Mouse (Mus musculus): ENCODE measurements around the gene Paxx. TPM values are rescaled to one million over a fixed set of nuclear protein-coding genes. Genes with fewer than 3 reads are reported as not detected.

The Paxx gene
- polyA plus RNA-seq, 1 experiment: 62.7 TPM

GRCm38 (mm10) chr2:25436286-25436820, 24.5 kb downstream of the Paxx start:
- WGBS: 75% methylated on average over 10 of the region's 10 CpGs
- Histone ChIP-seq H3K27me3 (ENCODE audit: control insufficient read depth, insufficient read depth, low read length) (no peaks in the 10 kb centered on the region), H3K27ac (ENCODE audit: insufficient read depth, low read depth, low read length) (no peak overlapping the region), H3K4me3 (ENCODE audit: low read depth, low read length) (no peak overlapping the region), H3K36me3 (ENCODE audit: control insufficient read depth, insufficient read depth, low read length) (no peaks in the 10 kb centered on the region; the same call in 1 of the 2 replicates), H3K4me1 (ENCODE audit: control insufficient read depth, insufficient read depth, insufficient read length, low read length) (peaks cover 11% of the 10 kb centered on the region)
- TF ChIP-seq CTCF (IDR thresholded peaks at IDR 0.05; ENCODE audit: extremely low read depth, insufficient read length, insufficient replicate concordance, low read depth, low read length): no peak

- H3K4me3 ChIP-seq (ENCODE audit: low read depth, low read length): no peak overlapping the region
- WGBS: 87% methylated on average over 8 of the region's 8 CpGs
- peaks cover 11% of the 10 kb centered on the region for H3K4me1 ChIP-seq (ENCODE audit: control insufficient read depth, insufficient read depth, insufficient read length, low read length)
- no peaks in the 10 kb centered on the region for H3K27me3 ChIP-seq (ENCODE audit: control insufficient read depth, insufficient read depth, low read length)
- TF ChIP-seq POLR2A (IDR thresholded peaks at IDR 0.05; ENCODE audit: low read depth, low read length) (no peak), CTCF (IDR thresholded peaks at IDR 0.05; ENCODE audit: extremely low read depth, insufficient read length, insufficient replicate concordance, low read depth, low read length) (no peak)
- no peaks in the 10 kb centered on the region; the same call in 1 of the 2 replicates for H3K36me3 ChIP-seq (ENCODE audit: control insufficient read depth, insufficient read depth, low read length)
- no peak overlapping the region for H3K27ac ChIP-seq (ENCODE audit: insufficient read depth, low read depth, low read length)
Observed at GRCm38 (mm10) chr2:25434292-25434691, 26.6 kb downstream of the Paxx start.

GRCm38 (mm10) chr2:25433101-25433500, 27.8 kb downstream of the Paxx start:
- Histone ChIP-seq H3K27me3 (ENCODE audit: control insufficient read depth, insufficient read depth, low read length) (no peaks in the 10 kb centered on the region), H3K27ac (ENCODE audit: insufficient read depth, low read depth, low read length) (no peak overlapping the region), H3K36me3 (ENCODE audit: control insufficient read depth, insufficient read depth, low read length) (no peaks in the 10 kb centered on the region), H3K4me3 (ENCODE audit: low read depth, low read length) (no peak overlapping the region), H3K4me1 (ENCODE audit: control insufficient read depth, insufficient read depth, insufficient read length, low read length) (peaks cover 11% of the 10 kb centered on the region)
- no peak for TF ChIP-seq CTCF (IDR thresholded peaks at IDR 0.05; ENCODE audit: extremely low read depth, insufficient read length, insufficient replicate concordance, low read depth, low read length)
- no peak for TF ChIP-seq POLR2A (IDR thresholded peaks at IDR 0.05; ENCODE audit: low read depth, low read length)
- WGBS: 92% methylated on average over 17 of the region's 17 CpGs

GRCm38 (mm10) chr2:25432326-25433098, 28.4 kb downstream of the Paxx start:
- H3K27me3 ChIP-seq (ENCODE audit: control insufficient read depth, insufficient read depth, low read length): no peaks in the 10 kb centered on the region
- no peaks in the 10 kb centered on the region for H3K36me3 ChIP-seq (ENCODE audit: control insufficient read depth, insufficient read depth, low read length)
- no peak overlapping the region for H3K4me3 ChIP-seq (ENCODE audit: low read depth, low read length)
- no peak for TF ChIP-seq CTCF (IDR thresholded peaks at IDR 0.05; ENCODE audit: extremely low read depth, insufficient read length, insufficient replicate concordance, low read depth, low read length)
- TF ChIP-seq POLR2A (IDR thresholded peaks at IDR 0.05; ENCODE audit: low read depth, low read length): no peak
- peaks cover 11% of the 10 kb centered on the region; the same call in 1 of the 2 replicates for H3K4me1 ChIP-seq (ENCODE audit: control insufficient read depth, insufficient read depth, insufficient read length, low read length)
- WGBS: 86% methylated on average over 11 of the region's 11 CpGs
- H3K27ac ChIP-seq (ENCODE audit: insufficient read depth, low read depth, low read length): no peak overlapping the region

GRCm38 (mm10) chr2:25431308-25431855, 29.5 kb downstream of the Paxx start:
- peaks cover 6% of the 10 kb centered on the region; the same call in 1 of the 2 replicates for H3K4me1 ChIP-seq (ENCODE audit: control insufficient read depth, insufficient read depth, insufficient read length, low read length)
- TF ChIP-seq CTCF (IDR thresholded peaks at IDR 0.05; ENCODE audit: extremely low read depth, insufficient read length, insufficient replicate concordance, low read depth, low read length): no peak
- TF ChIP-seq POLR2A (IDR thresholded peaks at IDR 0.05; ENCODE audit: low read depth, low read length): no peak
- no peak overlapping the region for H3K27ac ChIP-seq (ENCODE audit: insufficient read depth, low read depth, low read length)
- no peaks in the 10 kb centered on the region for H3K36me3 ChIP-seq (ENCODE audit: control insufficient read depth, insufficient read depth, low read length)
- H3K4me3 ChIP-seq (ENCODE audit: low read depth, low read length): no peak overlapping the region
- WGBS: 85% methylated on average over 6 of the region's 6 CpGs
- no peaks in the 10 kb centered on the region for H3K27me3 ChIP-seq (ENCODE audit: control insufficient read depth, insufficient read depth, low read length)

- WGBS: 89% methylated on average over 17 of the region's 17 CpGs
- H3K36me3 ChIP-seq (ENCODE audit: control insufficient read depth, insufficient read depth, low read length): no peaks in the 10 kb centered on the region
- no peaks in the 10 kb centered on the region for H3K27me3 ChIP-seq (ENCODE audit: control insufficient read depth, insufficient read depth, low read length)
- no peak overlapping the region for H3K4me3 ChIP-seq (ENCODE audit: low read depth, low read length)
- TF ChIP-seq POLR2A (IDR thresholded peaks at IDR 0.05; ENCODE audit: low read depth, low read length): no peak
- TF ChIP-seq CTCF (IDR thresholded peaks at IDR 0.05; ENCODE audit: extremely low read depth, insufficient read length, insufficient replicate concordance, low read depth, low read length): no peak
- H3K4me1 ChIP-seq (ENCODE audit: control insufficient read depth, insufficient read depth, insufficient read length, low read length): peaks cover 2% of the 10 kb centered on the region; the same call in 1 of the 2 replicates
- H3K27ac ChIP-seq (ENCODE audit: insufficient read depth, low read depth, low read length): no peak overlapping the region
Observed at GRCm38 (mm10) chr2:25430395-25431233, 30.3 kb downstream of the Paxx start.

Measured in small intestine, adult 2 months (tissue).